Mouse (Mus musculus) T-cell, adult 66 days (primary cell): ENCODE measurements around the gene Sucla2. TPM values are rescaled to one million over a fixed set of nuclear protein-coding genes. Genes with fewer than 3 reads are reported as not detected.

Experiments
- total RNA-seq, 2 experiments: library from RNA; stranded (reverse); gene quantifications; 3 replicates in 1 of 2; 4 replicates in 1 of 2; pipeline ENCODE4 v1.2.4; 2023

Sucla2 gene
- total RNA-seq: 10 to 100 TPM; 51.3 to 54.0 TPM

GRCm38 (mm10) chr14:73524766-73525448, at the start of gene Sucla2:
Gene Sucla2, plus strand, starts transcription at chr14:73525319.

GRCm38 (mm10) chr14:73509765-73510423, 15.2 kb upstream of the Sucla2 start, which contains the start of gene Med4:
Gene Med4, plus strand, starts transcription at chr14:73510025.

DNA sequence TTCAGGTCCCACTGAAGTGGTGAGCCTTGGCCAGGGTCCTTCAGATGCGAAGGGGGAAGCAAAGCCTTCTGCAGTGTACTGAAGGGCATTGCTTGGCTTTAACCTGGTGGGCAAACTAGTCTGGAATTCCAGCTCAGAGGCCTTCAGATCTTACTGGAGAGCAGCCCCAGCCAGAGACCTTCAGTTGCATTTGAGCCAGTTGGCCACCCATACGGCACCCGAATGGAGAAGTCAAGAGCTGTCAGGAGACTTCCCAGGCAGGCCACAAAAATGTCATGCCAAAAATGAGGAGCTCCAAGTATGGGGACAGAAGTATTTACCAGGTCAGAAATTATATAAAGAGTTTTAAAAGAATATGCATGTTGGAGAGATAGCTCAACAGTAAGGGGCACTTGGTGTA, 22.9 kb downstream of the Sucla2 start, which contains the start of gene Nudt15:
Nudt15 (minus strand) TSS at position 192 of the 400 bp plus-strand sequence.

Other genes starting within 250 kb of the Sucla2 start
- 10 to 100 TPM; 49.8 to 58.5 TPM for gene Rb1, start 199.5 kb upstream of the Sucla2 start, total RNA-seq
- 100 to 1,000 TPM; 488 to 516 TPM for gene Itm2b, start 140.0 kb upstream of the Sucla2 start, total RNA-seq
- 10 to 100 TPM; 61.0 to 62.5 TPM for gene Med4, start 15.3 kb upstream of the Sucla2 start, total RNA-seq
- 10 to 100 TPM in 1 of 2 experiments, 1 to 10 TPM in 1; 9.2 to 13.8 TPM for gene Nudt15, start 22.9 kb downstream of the Sucla2 start, total RNA-seq
- gene Gm21750, start 135.9 kb downstream of the Sucla2 start, total RNA-seq: not detected